Mouse (Mus musculus) G1E-ER4 (cell line): ENCODE data around the gene Cdh22. TPM values are rescaled to one million over a fixed set of nuclear protein-coding genes. Genes with fewer than 3 reads are reported as not detected.

Source experiments
- GATA1 ChIP-seq: IDR thresholded peaks from one replicate; pipeline ENCODE4 v1.8.0; 2012; ENCODE audit warnings: low read length, inconsistent platforms
- polyA plus RNA-seq: library from polyadenylated mRNA; stranded (reverse); fragments of >175 nt; gene quantifications from 2 replicates; pipeline ENCODE4 v1.2.3, GENCODE M21; 2012

Cdh22 gene
- polyA plus RNA-seq, 1 experiment, result not detected

DNA sequence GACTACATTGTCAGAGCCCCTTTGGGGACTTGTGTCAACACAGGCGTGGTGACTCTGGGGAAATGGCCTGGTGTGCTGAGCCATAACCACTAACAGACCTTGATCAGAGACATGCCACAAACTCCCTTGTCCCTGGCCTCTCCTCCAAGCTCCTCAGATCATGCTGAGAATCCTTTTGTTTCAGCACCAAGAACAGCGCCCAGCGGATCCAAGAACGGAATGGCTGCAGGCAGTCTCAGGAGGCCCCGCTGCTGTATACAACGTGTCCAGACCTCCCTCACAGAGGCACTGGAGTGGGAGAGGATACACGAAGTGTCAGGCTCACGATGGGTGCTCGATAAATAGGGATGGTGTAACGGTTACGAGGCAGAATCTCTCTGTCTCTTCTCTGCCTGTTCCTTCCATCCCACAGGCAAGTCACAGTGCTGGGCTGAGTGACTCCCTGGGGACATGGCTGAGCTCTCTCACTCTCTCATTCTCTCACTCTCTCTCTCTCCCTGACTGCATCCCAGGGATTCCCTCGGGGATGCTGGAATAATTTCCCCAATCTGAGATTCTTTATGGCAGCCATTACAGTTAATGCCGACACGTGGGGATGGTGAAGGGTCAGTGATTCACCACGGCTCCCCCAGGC, 75.5 kb downstream of the Cdh22 start:
- TF ChIP-seq GATA1, result no peak

DNA sequence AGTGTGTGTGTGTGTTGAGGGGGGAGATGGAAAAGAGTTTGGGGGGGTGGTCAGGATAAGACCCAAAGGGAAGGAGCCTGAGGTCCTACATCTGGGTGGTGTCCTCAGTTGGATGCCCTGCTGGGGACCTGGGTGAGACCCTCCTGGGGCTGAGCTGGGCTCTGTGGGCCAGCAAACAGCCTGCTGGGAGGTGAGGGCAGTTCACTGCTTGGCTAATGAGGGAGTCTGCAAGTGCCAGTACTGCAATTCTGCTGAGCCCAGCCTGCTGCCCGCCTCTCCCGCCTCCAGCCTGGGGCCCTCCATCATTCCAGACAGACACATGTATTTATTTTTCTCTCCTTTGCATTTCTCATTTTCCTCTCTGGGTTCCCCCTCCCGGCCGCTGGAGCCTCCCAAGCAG, 76.3 kb downstream of the Cdh22 start:
- no peak for TF ChIP-seq GATA1

GRCm38 (mm10) chr2:165157900-165158299, 76.8 kb downstream of the Cdh22 start:
- TF ChIP-seq GATA1, result no peak

DNA sequence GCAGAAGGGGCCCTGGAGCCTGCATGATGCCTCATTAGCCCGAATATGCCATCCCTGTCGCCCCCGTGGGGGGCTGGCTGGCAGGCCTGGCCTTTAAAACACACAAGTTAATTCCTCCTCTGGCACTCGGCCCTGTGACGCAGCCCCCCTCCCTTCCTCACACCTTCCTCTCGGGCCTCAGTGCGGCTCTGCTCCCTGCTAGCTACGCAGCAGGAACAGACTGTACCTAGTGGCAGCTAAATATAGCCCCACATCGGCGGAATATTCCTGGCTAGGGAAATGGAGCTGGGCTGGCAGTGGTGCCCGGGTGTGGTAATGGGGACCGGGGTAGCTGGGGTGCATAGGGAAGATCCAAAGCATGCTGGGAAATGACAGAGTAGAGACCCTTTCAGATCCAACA, 81.6 kb downstream of the Cdh22 start:
- no peak for TF ChIP-seq GATA1

DNA sequence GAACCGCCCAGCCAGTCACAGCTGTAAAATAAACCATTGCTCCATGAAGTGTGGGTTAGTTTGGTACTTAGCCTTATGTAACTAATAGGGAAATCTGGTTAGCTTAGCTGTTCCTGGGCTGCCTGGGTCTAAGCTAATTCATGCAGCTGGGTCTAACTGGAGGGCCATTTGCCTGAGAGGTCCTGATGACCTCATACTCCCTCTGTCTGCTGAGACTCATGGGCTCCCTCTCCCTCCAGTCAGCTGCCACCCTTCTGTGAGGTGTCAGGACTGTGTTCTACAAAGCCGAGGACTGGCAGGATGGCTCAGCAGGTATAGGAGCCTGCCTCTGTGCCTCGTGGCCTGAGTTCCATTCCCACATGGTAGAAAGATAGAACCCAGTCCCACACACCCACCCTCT, 84.9 kb downstream of the Cdh22 start:
- TF ChIP-seq GATA1, result no peak

DNA sequence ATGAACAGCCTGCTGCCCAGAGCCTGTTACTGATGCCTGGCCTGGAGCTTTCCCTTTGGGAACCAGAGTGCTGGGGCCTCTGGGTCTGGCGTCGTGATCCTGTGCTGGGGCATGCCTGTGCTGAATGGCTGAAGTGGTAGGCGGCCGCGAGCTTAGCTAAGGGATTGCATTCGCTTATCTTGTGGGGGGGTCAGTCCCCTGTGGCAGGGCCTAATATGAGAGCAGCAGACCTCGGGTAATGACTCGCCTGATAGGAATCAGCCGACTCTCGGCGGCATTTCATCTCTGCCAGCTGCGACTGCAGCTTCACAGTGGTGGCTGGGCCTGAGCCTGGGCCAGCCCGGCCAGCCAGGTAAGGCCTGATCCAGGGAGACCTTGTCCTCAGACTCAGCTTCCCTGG, 88.8 kb downstream of the Cdh22 start:
- TF ChIP-seq GATA1, result no peak

GRCm38 (mm10) chr2:165143487-165143886, 91.2 kb downstream of the Cdh22 start:
- TF ChIP-seq GATA1, result no peak

GRCm38 (mm10) chr2:165136049-165136448, 98.6 kb downstream of the Cdh22 start:
- no peak for TF ChIP-seq GATA1

GRCm38 (mm10) chr2:165133566-165133965, 101.1 kb downstream of the Cdh22 start:
- no peak for TF ChIP-seq GATA1

GRCm38 (mm10) chr2:165131428-165131827, 103.2 kb downstream of the Cdh22 start:
- TF ChIP-seq GATA1, result no peak

GRCm38 (mm10) chr2:165129189-165129588, 105.5 kb downstream of the Cdh22 start:
- no peak for TF ChIP-seq GATA1

DNA sequence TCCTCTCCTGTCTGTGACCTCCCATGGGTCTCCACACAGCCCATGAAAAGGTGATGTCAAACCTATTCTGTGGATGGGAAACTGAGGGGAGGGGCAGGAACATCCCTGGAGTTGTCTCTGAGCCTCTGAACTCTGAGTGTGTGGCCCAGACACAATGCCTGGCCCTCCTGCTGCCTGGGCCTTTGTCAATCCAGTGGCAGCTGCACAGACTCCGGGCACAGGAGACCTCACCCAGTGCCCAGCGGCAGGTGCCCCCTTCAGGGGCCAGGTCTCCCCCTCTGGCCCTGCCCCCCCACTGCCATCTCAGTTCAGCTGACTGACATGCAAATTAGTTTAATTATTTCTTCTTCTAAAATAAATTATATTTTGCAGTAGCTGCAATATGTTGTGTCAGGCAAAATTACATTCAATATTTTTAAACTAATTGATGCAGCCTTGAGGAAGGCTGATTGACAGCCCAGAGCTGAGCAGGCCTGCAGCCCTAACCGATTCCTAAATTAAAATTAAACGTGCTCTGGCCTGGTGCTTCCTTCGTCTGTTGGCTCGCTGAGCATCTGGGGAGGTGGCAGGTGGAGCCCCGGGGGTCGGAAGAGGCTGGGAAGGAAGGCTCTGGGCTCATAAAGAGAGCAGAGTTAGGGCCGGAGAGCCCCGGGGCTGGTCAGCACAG, 107.6 kb downstream of the Cdh22 start:
- no peak for TF ChIP-seq GATA1

DNA sequence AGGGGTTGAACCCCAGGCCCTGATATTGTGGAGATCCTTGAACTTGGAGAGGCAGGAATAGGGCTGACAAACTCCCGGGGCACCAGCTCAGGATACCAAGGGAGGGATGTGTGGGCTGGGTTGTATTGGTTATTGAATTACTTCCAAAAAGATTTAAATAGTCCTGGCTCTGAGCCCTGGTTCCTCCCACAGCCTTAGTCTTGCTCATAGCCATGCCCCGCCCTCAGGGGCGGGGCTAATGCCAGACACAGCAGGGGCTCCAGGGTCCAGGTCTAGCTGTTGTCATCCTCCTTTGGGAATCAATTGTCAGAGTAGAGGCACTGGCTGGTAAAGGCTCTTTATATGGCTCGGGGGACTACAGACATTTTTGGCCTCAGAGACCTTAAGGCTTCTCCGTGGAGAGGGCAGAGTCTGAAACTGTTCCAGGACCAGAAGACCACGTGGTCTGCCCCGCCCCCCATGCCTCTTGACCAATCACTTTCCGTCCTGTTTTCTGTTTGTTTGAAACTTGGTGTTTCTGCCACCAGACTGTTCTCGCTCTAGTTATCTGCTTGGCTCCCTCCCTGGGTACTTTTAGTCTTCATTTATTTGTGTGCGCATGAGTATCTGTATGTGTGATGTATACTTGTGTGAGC, 113.3 kb downstream of the Cdh22 start:
- TF ChIP-seq GATA1, result no peak

GRCm38 (mm10) chr2:165120765-165121164, 113.9 kb downstream of the Cdh22 start:
- no peak for TF ChIP-seq GATA1

DNA sequence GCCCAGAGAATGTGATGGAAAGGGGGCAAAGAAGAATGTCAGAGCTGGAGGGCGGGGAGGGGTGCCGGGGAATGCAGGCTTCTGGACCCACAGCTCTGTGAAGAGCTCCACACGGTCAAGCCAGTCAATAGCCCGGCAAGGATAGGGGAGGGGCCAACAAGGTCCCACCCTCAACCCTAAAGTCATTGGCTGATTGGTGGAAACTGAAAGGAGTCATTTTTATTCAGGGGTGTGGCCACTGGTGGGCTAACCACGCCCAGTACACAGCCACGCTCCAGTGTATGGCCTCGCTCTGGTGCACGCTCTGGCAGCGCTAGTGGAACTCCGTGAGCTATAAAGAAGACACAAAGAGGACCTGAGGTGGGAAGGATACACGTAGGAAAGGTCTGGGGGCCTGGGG, 120.9 kb downstream of the Cdh22 start:
- no peak for TF ChIP-seq GATA1

DNA sequence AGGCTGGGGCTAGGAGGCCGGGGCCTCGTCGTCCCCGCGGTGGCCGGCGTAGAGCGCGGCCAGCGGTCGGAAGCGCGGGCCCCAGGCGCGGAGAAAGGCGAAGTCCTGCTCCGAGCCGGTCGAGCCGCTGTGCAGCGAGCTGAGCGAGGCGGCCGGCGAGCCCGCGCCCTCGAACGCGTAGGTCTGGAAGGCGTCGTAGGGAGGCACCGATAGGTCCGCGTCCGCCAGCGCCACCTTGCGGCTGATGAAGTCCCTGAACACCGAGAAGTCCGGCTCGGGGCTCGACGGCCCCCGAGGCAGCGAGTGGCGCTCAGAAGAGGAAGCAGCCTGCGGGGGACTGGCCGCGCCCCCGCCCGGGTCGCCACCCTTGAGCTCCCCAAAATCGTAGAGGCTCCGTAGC, 122.5 kb downstream of the Cdh22 start:
- TF ChIP-seq GATA1, result no peak

- no peak for TF ChIP-seq GATA1
Observed at GRCm38 (mm10) chr2:165106585-165106984, 128.1 kb downstream of the Cdh22 start.
